Mouse (Mus musculus): ENCODE measurements around the gene Fgfbp3. TPM values are rescaled to one million over a fixed set of nuclear protein-coding genes. Genes with fewer than 3 reads are reported as not detected.
A peak's percentile ranks its signal among the peaks of the same experiment; 100 is the strongest.

The Fgfbp3 gene
- polyA plus RNA-seq, 1 experiment: 8.1 TPM

DNA sequence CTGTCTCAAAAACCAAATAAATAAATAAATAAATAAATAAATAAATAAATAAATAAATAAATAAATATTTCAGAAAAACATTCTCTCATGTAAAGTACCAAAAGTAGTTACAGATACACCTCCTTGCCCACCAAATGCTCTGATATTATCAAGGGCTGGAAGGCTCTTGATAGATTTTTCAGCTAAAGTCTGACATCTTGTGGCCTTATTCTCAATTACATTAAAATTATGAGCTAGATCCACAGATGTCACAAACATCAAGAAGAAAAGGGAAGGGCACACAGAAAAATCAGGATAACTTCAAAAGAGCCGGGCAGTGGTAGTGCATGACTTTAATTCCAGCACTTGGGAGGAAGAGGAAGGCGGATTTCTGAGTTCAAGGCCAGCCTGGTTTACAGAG, 2.6 kb upstream of the Fgfbp3 start:
- Histone ChIP-seq H3K27me3 (ENCODE audit: control insufficient read depth, insufficient read depth, low read length) (no peaks in the 10 kb centered on the region), H3K4me3 (replicated peaks; ENCODE audit: insufficient read depth, low read depth, low read length) (no peak overlapping the region), H3K27ac (ENCODE audit: insufficient read depth, low read length) (no peak overlapping the region), H3K4me1 (ENCODE audit: control insufficient read depth, insufficient read depth, low read length) (peaks cover under 1% of the 10 kb centered on the region; the same call in 1 of the 2 replicates)
- peak in 1 of 2 experiments; percentile 43 for DNase-seq
- no peak for TF ChIP-seq POLR2A (IDR thresholded peaks at IDR 0.05; ENCODE audit: borderline replicate concordance, insufficient read depth, low read length)
- peak; percentile 36; the same call in 1 of the 2 replicates for TF ChIP-seq CTCF (IDR thresholded peaks at IDR 0.05; ENCODE audit: borderline replicate concordance, insufficient read depth, low read depth, low read length)
- WGBS: 11% methylated on average over 2 of the region's 2 CpGs

DNA sequence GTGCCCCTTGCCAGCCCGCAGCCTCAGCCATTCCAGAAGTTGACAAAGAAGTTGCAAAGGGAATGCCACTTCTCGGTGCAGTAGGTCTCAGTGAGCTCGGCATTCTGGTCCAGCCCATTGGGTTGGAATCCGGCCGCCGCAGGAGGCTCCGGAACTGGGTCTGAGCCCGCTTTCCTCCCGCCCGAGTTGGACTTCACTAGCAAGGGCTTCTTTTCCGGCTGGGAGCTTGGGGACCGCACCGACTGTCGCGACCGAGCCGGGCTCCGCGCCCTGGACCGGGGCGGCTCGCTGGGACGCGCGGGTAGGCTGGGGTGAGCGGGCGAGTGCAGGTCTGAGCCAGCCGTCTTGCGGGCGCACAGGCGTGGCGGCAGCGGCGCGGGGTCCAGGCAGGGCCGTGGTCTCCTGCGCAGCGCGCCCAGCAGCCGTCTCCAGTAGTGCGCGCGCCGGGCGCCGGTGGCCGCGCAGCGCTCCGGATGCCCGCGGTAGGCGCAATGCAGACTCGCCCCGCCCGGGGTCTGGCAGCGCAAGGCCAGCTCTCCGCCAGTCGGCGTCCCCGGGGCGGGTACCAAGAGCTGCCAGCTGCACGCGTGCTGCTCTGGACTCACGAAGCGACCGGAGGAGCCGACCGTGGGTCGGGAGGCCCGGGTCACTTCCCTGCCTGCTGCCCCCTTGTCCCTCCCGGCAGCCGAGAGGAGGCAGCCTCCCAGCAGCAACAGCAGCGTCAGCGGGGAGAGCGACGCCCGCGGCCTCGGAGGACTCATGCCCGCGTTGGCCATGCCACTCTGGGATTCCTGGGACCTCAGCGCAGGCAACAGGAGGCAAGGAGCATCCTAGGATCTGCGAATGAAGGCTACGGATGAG, 744 bp downstream of the Fgfbp3 start:
- TF ChIP-seq CTCF (IDR thresholded peaks at IDR 0.05; ENCODE audit: borderline replicate concordance, insufficient read depth, low read depth, low read length) (peak; percentile 32; the same call in 1 of the 2 replicates), POLR2A (IDR thresholded peaks at IDR 0.05; ENCODE audit: borderline replicate concordance, insufficient read depth, low read length) (peak; percentile 64; the same call in 1 of the 2 replicates)
- peak overlapping the region; percentile 71 for H3K27ac ChIP-seq (ENCODE audit: insufficient read depth, low read length)

DNA sequence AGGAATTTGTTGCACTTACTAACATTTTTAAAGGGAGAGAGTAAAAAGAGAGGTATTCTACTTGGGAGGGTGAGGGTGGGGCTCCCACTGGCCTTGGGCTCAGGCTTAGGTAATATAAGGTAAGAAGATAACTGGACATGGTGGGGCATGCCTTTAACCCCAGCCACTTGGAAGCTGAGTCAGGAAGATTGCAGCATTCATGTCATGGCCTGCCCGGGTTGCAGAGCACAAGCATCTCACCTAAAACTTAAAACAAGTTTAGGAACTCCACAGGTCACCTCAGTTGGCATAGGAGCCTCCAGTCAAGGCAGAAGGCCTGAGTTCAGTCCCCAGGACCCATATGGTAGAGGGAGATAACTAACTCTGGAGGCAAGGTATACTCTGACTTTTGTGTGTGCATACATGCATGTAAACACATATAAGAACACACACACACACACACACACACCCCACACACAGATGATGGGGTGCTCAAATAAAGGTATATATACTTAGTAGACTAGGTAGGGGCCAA, 2.5 kb downstream of the Fgfbp3 start:
- no peak overlapping the region for H3K4me3 ChIP-seq (replicated peaks; ENCODE audit: insufficient read depth, low read depth, low read length)
- H3K4me1 ChIP-seq (ENCODE audit: control insufficient read depth, insufficient read depth, low read length): peaks cover 3% of the 10 kb centered on the region; the same call in 1 of the 2 replicates
- no peak overlapping the region for H3K27ac ChIP-seq (ENCODE audit: insufficient read depth, low read length)
- no peak for TF ChIP-seq CTCF (IDR thresholded peaks at IDR 0.05; ENCODE audit: borderline replicate concordance, insufficient read depth, low read depth, low read length)
- no peak for TF ChIP-seq POLR2A (IDR thresholded peaks at IDR 0.05; ENCODE audit: borderline replicate concordance, insufficient read depth, low read length)
- DNase-seq: no peak
- H3K27me3 ChIP-seq (ENCODE audit: control insufficient read depth, insufficient read depth, low read length): no peaks in the 10 kb centered on the region
- 86% methylated on average over 1 of the region's 1 CpGs for WGBS

More for the DNA sequence above, 744 bp downstream of the Fgfbp3 start:
- under 1% methylated on average over 83 of the region's 85 CpGs for WGBS
- Histone ChIP-seq H3K4me1 (ENCODE audit: control insufficient read depth, insufficient read depth, low read length) (peaks cover 3% of the 10 kb centered on the region; the same call in 1 of the 2 replicates), H3K4me3 (replicated peaks; ENCODE audit: insufficient read depth, low read depth, low read length) (peak overlapping the region; percentile 75), H3K27me3 (ENCODE audit: control insufficient read depth, insufficient read depth, low read length) (no peaks in the 10 kb centered on the region)
- DNase-seq: peak; percentile 88 to 89

DNA sequence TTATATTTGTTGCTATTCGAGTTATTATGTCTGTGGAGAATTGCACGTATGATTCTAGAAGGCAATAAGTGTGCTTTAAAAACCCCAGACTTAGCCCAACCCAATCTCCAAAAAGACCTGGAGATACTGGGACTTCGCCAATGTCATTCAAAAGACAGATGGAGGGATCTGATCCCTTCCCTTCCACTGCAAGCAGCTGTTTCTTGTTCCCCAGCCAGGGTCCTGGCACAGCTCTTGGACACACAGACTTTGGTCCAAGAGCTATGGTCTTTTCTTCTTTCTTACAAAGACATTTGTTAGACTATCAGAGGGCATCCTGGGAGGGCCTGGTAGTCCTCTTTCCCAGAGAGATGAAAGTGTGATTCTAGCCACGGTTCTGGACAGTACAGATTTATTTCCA, 3.2 kb downstream of the Fgfbp3 start:
- no peak for TF ChIP-seq POLR2A (IDR thresholded peaks at IDR 0.05; ENCODE audit: borderline replicate concordance, insufficient read depth, low read length)
- no peak for TF ChIP-seq CTCF (IDR thresholded peaks at IDR 0.05; ENCODE audit: borderline replicate concordance, insufficient read depth, low read depth, low read length)
- 30% methylated on average over 4 of the region's 4 CpGs for WGBS

DNA sequence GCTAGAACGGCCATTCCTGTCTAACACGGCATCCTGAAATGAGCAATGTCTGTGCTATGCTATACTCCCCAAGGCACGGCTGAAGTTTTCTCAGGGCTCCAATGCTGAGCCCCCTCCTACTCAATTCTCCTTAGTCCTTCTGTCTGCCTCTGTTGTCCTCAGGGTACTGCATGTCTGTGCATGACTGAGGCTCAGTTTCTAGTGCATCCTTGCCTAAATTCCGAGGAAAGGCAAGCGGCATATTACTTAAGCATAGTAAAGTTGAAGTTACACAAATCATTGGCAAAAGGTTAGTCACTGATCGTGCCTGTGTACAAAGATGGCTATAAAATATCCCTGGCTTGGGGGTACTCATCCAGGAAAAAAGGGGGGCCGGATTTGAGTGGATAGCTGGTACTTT, 6.4 kb downstream of the Fgfbp3 start:
- Histone ChIP-seq H3K4me1 (ENCODE audit: control insufficient read depth, insufficient read depth, low read length) (peaks cover 3% of the 10 kb centered on the region; the same call in 1 of the 2 replicates), H3K4me3 (replicated peaks; ENCODE audit: insufficient read depth, low read depth, low read length) (no peak overlapping the region), H3K27ac (ENCODE audit: insufficient read depth, low read length) (no peak overlapping the region), H3K27me3 (ENCODE audit: control insufficient read depth, insufficient read depth, low read length) (no peaks in the 10 kb centered on the region; the same call in 1 of the 2 replicates)
- TF ChIP-seq POLR2A (IDR thresholded peaks at IDR 0.05; ENCODE audit: borderline replicate concordance, insufficient read depth, low read length) (no peak), CTCF (IDR thresholded peaks at IDR 0.05; ENCODE audit: borderline replicate concordance, insufficient read depth, low read depth, low read length) (no peak)
- no peak for DNase-seq
- 86% methylated on average over 7 of the region's 7 CpGs for WGBS

More for the DNA sequence above, 3.2 kb downstream of the Fgfbp3 start:
- H3K4me1 ChIP-seq (ENCODE audit: control insufficient read depth, insufficient read depth, low read length): peaks cover 3% of the 10 kb centered on the region; the same call in 1 of the 2 replicates
- no peak overlapping the region for H3K27ac ChIP-seq (ENCODE audit: insufficient read depth, low read length)
- DNase-seq: no peak
- H3K4me3 ChIP-seq (replicated peaks; ENCODE audit: insufficient read depth, low read depth, low read length): no peak overlapping the region
- H3K27me3 ChIP-seq (ENCODE audit: control insufficient read depth, insufficient read depth, low read length): no peaks in the 10 kb centered on the region

DNA sequence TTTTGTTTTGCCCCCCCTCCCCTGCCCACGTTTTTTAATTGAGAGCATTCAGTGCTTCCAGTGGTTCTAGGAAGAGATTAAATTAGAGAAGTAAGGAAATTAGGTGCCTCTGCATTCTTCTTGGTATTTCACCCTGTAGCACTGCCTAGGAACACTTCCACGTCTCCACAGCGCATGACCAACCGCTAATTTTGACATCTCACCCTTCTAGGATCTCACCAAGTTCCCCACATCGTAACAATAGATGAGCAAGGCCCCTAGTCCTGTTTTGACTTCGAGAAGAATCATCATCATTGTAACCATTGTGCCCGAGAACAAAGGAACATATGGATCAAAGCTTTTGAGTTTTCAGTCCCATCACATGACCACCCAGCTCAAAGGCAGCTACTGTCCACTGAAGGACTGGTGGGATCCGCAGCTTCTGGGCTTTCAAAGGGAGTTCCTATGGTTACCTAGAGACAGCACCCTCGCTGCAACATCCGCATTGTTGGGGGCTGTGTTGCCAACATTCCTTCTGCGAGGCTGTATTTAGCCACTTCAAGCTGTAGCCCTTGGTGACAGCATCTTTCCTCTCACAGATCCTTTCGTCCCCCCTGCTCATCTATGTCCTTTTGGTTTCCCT, 8.9 kb downstream of the Fgfbp3 start:
- WGBS: 23% methylated on average over 12 of the region's 12 CpGs
- Histone ChIP-seq H3K27me3 (ENCODE audit: control insufficient read depth, insufficient read depth, low read length) (no peaks in the 10 kb centered on the region; the same call in 1 of the 2 replicates), H3K4me3 (replicated peaks; ENCODE audit: insufficient read depth, low read depth, low read length) (no peak overlapping the region), H3K4me1 (ENCODE audit: control insufficient read depth, insufficient read depth, low read length) (no peaks in the 10 kb centered on the region), H3K27ac (ENCODE audit: insufficient read depth, low read length) (no peak overlapping the region)
- TF ChIP-seq POLR2A (IDR thresholded peaks at IDR 0.05; ENCODE audit: borderline replicate concordance, insufficient read depth, low read length) (no peak), CTCF (IDR thresholded peaks at IDR 0.05; ENCODE audit: borderline replicate concordance, insufficient read depth, low read depth, low read length) (no peak)
- no peak for DNase-seq

DNA sequence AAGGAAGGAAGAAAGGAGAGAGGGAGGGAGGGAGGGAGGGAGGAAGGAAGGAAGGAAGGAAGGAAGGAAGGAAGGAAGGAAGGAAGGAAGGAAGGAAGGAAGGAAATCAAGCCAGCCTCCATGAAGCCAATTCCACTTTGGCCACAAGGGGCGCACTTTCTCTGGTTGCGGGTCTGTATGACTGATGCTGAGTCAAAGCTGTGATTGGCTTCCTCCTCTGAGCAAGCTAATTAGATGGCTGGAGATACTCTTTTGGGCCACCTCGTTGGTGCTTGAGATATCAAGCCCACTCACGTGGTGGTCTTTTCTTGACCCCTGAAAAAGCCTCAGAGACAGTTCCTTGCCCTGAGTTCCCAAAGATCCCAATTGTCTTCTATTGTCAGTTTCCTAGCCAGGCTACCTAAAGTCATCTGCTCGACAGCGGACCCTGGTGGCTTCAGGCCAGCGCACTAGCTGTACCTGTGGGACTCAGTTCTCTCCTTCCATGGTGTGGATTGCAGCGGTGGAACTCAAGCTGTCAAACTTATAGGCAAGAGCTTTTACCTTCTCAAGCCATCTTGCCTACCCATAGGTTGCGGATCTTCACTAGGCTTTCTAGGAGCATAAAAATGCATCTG, 9.6 kb downstream of the Fgfbp3 start:
- TF ChIP-seq POLR2A (IDR thresholded peaks at IDR 0.05; ENCODE audit: borderline replicate concordance, insufficient read depth, low read length): no peak
- TF ChIP-seq CTCF (IDR thresholded peaks at IDR 0.05; ENCODE audit: borderline replicate concordance, insufficient read depth, low read depth, low read length): peak; percentile 69
- H3K27me3 ChIP-seq (ENCODE audit: control insufficient read depth, insufficient read depth, low read length): no peaks in the 10 kb centered on the region; the same call in 1 of the 2 replicates
- no peak overlapping the region for H3K27ac ChIP-seq (ENCODE audit: insufficient read depth, low read length)
- no peaks in the 10 kb centered on the region for H3K4me1 ChIP-seq (ENCODE audit: control insufficient read depth, insufficient read depth, low read length)
- 19% methylated on average over 9 of the region's 9 CpGs for WGBS
- peak; percentile 62 to 72 for DNase-seq
- H3K4me3 ChIP-seq (replicated peaks; ENCODE audit: insufficient read depth, low read depth, low read length): no peak overlapping the region

Data from cerebellum, adult 2 months (tissue).